Mouse (Mus musculus): Measurements from ENCODE around the gene Fam47e. TPM values are rescaled to one million over a fixed set of nuclear protein-coding genes. Genes with fewer than 3 reads are reported as not detected.

Gene Fam47e
- polyA plus RNA-seq, 1 experiment from 2014 or later: not detected

DNA sequence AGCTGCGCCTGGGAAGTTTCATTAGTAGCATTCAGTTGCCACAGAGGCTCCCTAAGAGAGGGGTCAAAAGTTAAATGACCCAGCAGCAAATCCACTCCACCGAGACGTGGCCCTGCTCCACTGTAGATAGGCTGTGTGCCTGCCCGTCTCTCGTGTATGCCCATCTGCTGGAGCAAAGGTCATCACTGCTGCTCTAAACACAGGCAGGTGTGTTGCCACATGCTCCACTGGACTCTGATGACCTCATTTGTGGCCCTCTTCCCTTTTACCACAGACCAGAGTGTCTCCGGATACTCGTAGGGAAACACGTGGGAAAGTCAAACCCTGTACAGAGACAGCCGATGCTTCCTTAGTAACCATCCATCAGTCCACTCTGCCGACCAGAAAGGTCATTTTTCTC lies 31.1 kb downstream of the Fam47e start:
- H3K4me2 ChIP-seq (replicated peaks; ENCODE audit: low read depth, low read length): no peak overlapping the region
- no peaks in the 10 kb centered on the region for H3K9me3 ChIP-seq (ENCODE audit: control insufficient read depth, low read length)
- no peaks in the 10 kb centered on the region for H3K36me3 ChIP-seq (ENCODE audit: control insufficient read depth, insufficient read depth, low read length)
- no peaks in the 10 kb centered on the region for H3K4me1 ChIP-seq (ENCODE audit: control insufficient read depth, insufficient read depth, low read length)
- no peak overlapping the region for H3K9ac ChIP-seq (ENCODE audit: low read depth, low read length)
- no peaks in the 10 kb centered on the region for H3K27me3 ChIP-seq (ENCODE audit: control insufficient read depth, insufficient read depth, low read length)
- H3K4me3 ChIP-seq (ENCODE audit: low read length): no peak overlapping the region
- H3K27ac ChIP-seq (ENCODE audit: low read depth, low read length): no peak overlapping the region
- no peak for ATAC-seq (ENCODE audit: low FRiP score, low TSS enrichment)
- WGBS: 50% methylated on average over 10 of the region's 10 CpGs

- no peak for ATAC-seq (ENCODE audit: low FRiP score, low TSS enrichment)
- Histone ChIP-seq H3K9ac (ENCODE audit: low read depth, low read length) (no peak overlapping the region), H3K27me3 (ENCODE audit: control insufficient read depth, insufficient read depth, low read length) (no peaks in the 10 kb centered on the region), H3K27ac (ENCODE audit: low read depth, low read length) (no peak overlapping the region), H3K4me1 (ENCODE audit: control insufficient read depth, insufficient read depth, low read length) (no peaks in the 10 kb centered on the region), H3K9me3 (ENCODE audit: control insufficient read depth, low read length) (no peaks in the 10 kb centered on the region), H3K4me2 (replicated peaks; ENCODE audit: low read depth, low read length) (no peak overlapping the region), H3K4me3 (ENCODE audit: low read length) (no peak overlapping the region), H3K36me3 (ENCODE audit: control insufficient read depth, insufficient read depth, low read length) (no peaks in the 10 kb centered on the region)
- WGBS: 73% methylated on average over 5 of the region's 5 CpGs
Measured at GRCm38 (mm10) chr5:92595026-92595425, 40.2 kb downstream of the Fam47e start.

DNA sequence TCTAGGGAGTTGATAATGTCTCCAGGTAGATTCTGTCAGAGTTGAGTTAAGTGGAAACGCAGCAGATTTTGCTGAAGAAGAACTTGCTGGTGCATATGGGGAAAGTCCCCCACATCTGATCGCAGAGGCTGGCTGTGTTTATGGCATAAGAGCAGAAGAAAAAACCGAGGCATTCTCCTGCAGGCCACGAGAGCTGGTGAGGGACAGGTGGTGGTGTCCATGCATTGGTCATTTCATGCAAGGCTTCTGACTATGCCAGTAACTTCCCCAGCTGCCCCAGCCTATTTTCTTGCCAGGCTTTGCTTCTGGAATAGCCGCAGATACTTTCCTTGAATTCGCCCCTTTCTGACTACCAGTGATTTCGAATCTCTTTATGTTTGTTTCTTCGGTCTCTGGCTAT lies 42.0 kb downstream of the Fam47e start:
- H3K4me3 ChIP-seq (ENCODE audit: low read length): no peak overlapping the region
- H3K4me2 ChIP-seq (replicated peaks; ENCODE audit: low read depth, low read length): no peak overlapping the region
- H3K27ac ChIP-seq (ENCODE audit: low read depth, low read length): no peak overlapping the region
- H3K36me3 ChIP-seq (ENCODE audit: control insufficient read depth, insufficient read depth, low read length): no peaks in the 10 kb centered on the region
- 89% methylated on average over 8 of the region's 8 CpGs for WGBS
- H3K9ac ChIP-seq (ENCODE audit: low read depth, low read length): no peak overlapping the region
- ATAC-seq (ENCODE audit: low FRiP score, low TSS enrichment): no peak
- H3K9me3 ChIP-seq (ENCODE audit: control insufficient read depth, low read length): no peaks in the 10 kb centered on the region
- no peaks in the 10 kb centered on the region; the same call in 1 of the 2 replicates for H3K27me3 ChIP-seq (ENCODE audit: control insufficient read depth, insufficient read depth, low read length)
- H3K4me1 ChIP-seq (ENCODE audit: control insufficient read depth, insufficient read depth, low read length): no peaks in the 10 kb centered on the region

- H3K9ac ChIP-seq (ENCODE audit: low read depth, low read length): no peak overlapping the region
- H3K4me2 ChIP-seq (replicated peaks; ENCODE audit: low read depth, low read length): no peak overlapping the region
- 81% methylated on average over 10 of the region's 10 CpGs for WGBS
- H3K27me3 ChIP-seq (ENCODE audit: control insufficient read depth, insufficient read depth, low read length): no peaks in the 10 kb centered on the region; the same call in 1 of the 2 replicates
- no peak overlapping the region for H3K4me3 ChIP-seq (ENCODE audit: low read length)
- no peaks in the 10 kb centered on the region for H3K9me3 ChIP-seq (ENCODE audit: control insufficient read depth, low read length)
- no peak for ATAC-seq (ENCODE audit: low FRiP score, low TSS enrichment)
- no peak overlapping the region for H3K27ac ChIP-seq (ENCODE audit: low read depth, low read length)
- no peaks in the 10 kb centered on the region for H3K36me3 ChIP-seq (ENCODE audit: control insufficient read depth, insufficient read depth, low read length)
- no peaks in the 10 kb centered on the region for H3K4me1 ChIP-seq (ENCODE audit: control insufficient read depth, insufficient read depth, low read length)
Measured at GRCm38 (mm10) chr5:92599030-92599429, 44.2 kb downstream of the Fam47e start.

- no peaks in the 10 kb centered on the region for H3K9me3 ChIP-seq (ENCODE audit: control insufficient read depth, low read length)
- no peak within 1 kb of the TSS for H3K27ac ChIP-seq (ENCODE audit: low read depth, low read length)
- no peaks in the 10 kb centered on the region for H3K36me3 ChIP-seq (ENCODE audit: control insufficient read depth, insufficient read depth, low read length)
- ATAC-seq (ENCODE audit: low FRiP score, low TSS enrichment): peak; percentile 96
- no peaks in the 10 kb centered on the region for H3K4me1 ChIP-seq (ENCODE audit: control insufficient read depth, insufficient read depth, low read length)
- peak within 1 kb of the TSS; percentile 60 for H3K9ac ChIP-seq (ENCODE audit: low read depth, low read length)
- under 1% methylated on average over 62 of the region's 69 CpGs for WGBS
- H3K4me2 ChIP-seq (replicated peaks; ENCODE audit: low read depth, low read length): peak within 1 kb of the TSS; percentile 65
- H3K4me3 ChIP-seq (ENCODE audit: low read length): peak within 1 kb of the TSS; percentile 53
- H3K27me3 ChIP-seq (ENCODE audit: control insufficient read depth, insufficient read depth, low read length): no peaks in the 10 kb centered on the region; the same call in 1 of the 2 replicates
Measured at GRCm38 (mm10) chr5:92602691-92603690, 48.1 kb downstream of the Fam47e start, which contains the start of gene Stbd1. Gene Stbd1, plus strand, starts transcription at chr5:92603041.

GRCm38 (mm10) chr5:92604452-92605247 lies 49.8 kb downstream of the Fam47e start:
- no peaks in the 10 kb centered on the region for H3K9me3 ChIP-seq (ENCODE audit: control insufficient read depth, low read length)
- H3K27me3 ChIP-seq (ENCODE audit: control insufficient read depth, insufficient read depth, low read length): no peaks in the 10 kb centered on the region; the same call in 1 of the 2 replicates
- H3K27ac ChIP-seq (ENCODE audit: low read depth, low read length): no peak overlapping the region; the same call in 1 of the 2 replicates
- no peak for ATAC-seq (ENCODE audit: low FRiP score, low TSS enrichment)
- H3K4me1 ChIP-seq (ENCODE audit: control insufficient read depth, insufficient read depth, low read length): no peaks in the 10 kb centered on the region
- no peak overlapping the region for H3K9ac ChIP-seq (ENCODE audit: low read depth, low read length)
- H3K36me3 ChIP-seq (ENCODE audit: control insufficient read depth, insufficient read depth, low read length): no peaks in the 10 kb centered on the region
- H3K4me2 ChIP-seq (replicated peaks; ENCODE audit: low read depth, low read length): peak overlapping the region; percentile 65
- H3K4me3 ChIP-seq (ENCODE audit: low read length): no peak overlapping the region
- WGBS: 52% methylated on average over 10 of the region's 10 CpGs

- no peak for ATAC-seq (ENCODE audit: low FRiP score, low TSS enrichment)
- Histone ChIP-seq H3K27ac (ENCODE audit: low read depth, low read length) (no peak overlapping the region), H3K4me2 (replicated peaks; ENCODE audit: low read depth, low read length) (no peak overlapping the region), H3K27me3 (ENCODE audit: control insufficient read depth, insufficient read depth, low read length) (no peaks in the 10 kb centered on the region), H3K9ac (ENCODE audit: low read depth, low read length) (no peak overlapping the region), H3K4me3 (ENCODE audit: low read length) (no peak overlapping the region), H3K9me3 (ENCODE audit: control insufficient read depth, low read length) (no peaks in the 10 kb centered on the region), H3K4me1 (ENCODE audit: control insufficient read depth, insufficient read depth, low read length) (no peaks in the 10 kb centered on the region), H3K36me3 (ENCODE audit: control insufficient read depth, insufficient read depth, low read length) (no peaks in the 10 kb centered on the region)
- 88% methylated on average over 5 of the region's 5 CpGs for WGBS
Measured at GRCm38 (mm10) chr5:92607492-92608229, 52.8 kb downstream of the Fam47e start.

- Histone ChIP-seq H3K27ac (ENCODE audit: low read depth, low read length) (no peak overlapping the region), H3K9ac (ENCODE audit: low read depth, low read length) (no peak overlapping the region), H3K4me3 (ENCODE audit: low read length) (no peak overlapping the region), H3K27me3 (ENCODE audit: control insufficient read depth, insufficient read depth, low read length) (no peaks in the 10 kb centered on the region), H3K4me2 (replicated peaks; ENCODE audit: low read depth, low read length) (no peak overlapping the region), H3K9me3 (ENCODE audit: control insufficient read depth, low read length) (no peaks in the 10 kb centered on the region), H3K4me1 (ENCODE audit: control insufficient read depth, insufficient read depth, low read length) (no peaks in the 10 kb centered on the region), H3K36me3 (ENCODE audit: control insufficient read depth, insufficient read depth, low read length) (no peaks in the 10 kb centered on the region)
- ATAC-seq (ENCODE audit: low FRiP score, low TSS enrichment): no peak
- WGBS: 78% methylated on average over 4 of the region's 4 CpGs
Measured at GRCm38 (mm10) chr5:92612756-92613155, 57.9 kb downstream of the Fam47e start.

All from kidney, embryonic 14.5 days (tissue).